Mouse (Mus musculus): ENCODE data around the gene Car5a.

DNA sequence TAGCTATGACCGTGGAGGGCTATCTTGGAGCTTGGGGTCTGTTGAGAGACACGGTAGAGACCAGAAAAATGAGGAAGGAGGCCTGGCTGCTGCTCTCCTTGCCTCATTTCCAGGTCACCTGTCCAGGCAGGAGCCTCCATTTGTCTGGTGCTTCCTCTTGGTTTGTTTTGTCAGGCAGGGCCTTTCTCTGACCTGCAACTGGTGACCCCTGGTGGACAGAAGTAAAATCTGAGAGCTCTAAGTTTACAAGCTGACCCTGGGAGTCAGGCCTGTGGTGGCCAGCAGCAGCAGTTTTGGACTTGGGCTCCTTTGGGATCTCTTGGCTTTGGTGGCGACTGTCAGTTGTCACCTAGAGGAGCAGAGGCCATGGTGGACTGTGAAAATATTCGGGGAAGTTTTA is 10.2 kb downstream of the Car5a start:
- TF ChIP-seq CTCF (IDR thresholded peaks at IDR 0.05; ENCODE audit: low read depth) (peak; percentile 68), EP300 (IDR thresholded peaks at IDR 0.05; ENCODE audit: low read depth) (no peak)
